Mouse (Mus musculus) midbrain, embryonic 14.5 days (tissue): ENCODE data around the gene Vps9d1. TPM values are rescaled to one million over a fixed set of nuclear protein-coding genes. Genes with fewer than 3 reads are reported as not detected.

Source experiments
- polyA plus RNA-seq: library from polyadenylated mRNA; unstranded; fragments of >200 nt; fragmentation: Nextera tagmentation; extraction: Ambion mirVana; gene quantifications from 2 replicates; pipeline ENCODE4 v1.2.1, GENCODE M21; 2014

Gene Vps9d1
- polyA plus RNA-seq, 1 experiment from 2014 or later, result 54.0 TPM

Other genes starting within 250 kb of the Vps9d1 start
- 42.4 and 46.2 TPM in 2 replicates for gene Ankrd11, start 212.1 kb downstream of the Vps9d1 start, polyA plus RNA-seq
- 42.0 and 43.6 TPM in 2 replicates for gene Spg7, start 191.4 kb downstream of the Vps9d1 start, polyA plus RNA-seq
- 843 and 877 TPM in 2 replicates for gene Rpl13, start 152.0 kb downstream of the Vps9d1 start, polyA plus RNA-seq
- gene Cpne7, start 137.0 kb downstream of the Vps9d1 start, polyA plus RNA-seq, result 1.8 and 3.7 TPM in 2 replicates
- 0.95 TPM in 1 of 2 replicates, not detected in the other for gene Sult5a1, start 96.0 kb downstream of the Vps9d1 start, polyA plus RNA-seq
- gene Dpep1, start 68.1 kb downstream of the Vps9d1 start, polyA plus RNA-seq, result not detected in 2 replicates
- gene Chmp1a, start 41.6 kb downstream of the Vps9d1 start, polyA plus RNA-seq, result 175 and 196 TPM in 2 replicates
- 5.3 and 6.9 TPM in 2 replicates for gene Spata33, start 41.5 kb downstream of the Vps9d1 start, polyA plus RNA-seq
- gene Cdk10, start 29.5 kb downstream of the Vps9d1 start, polyA plus RNA-seq, result 53.9 and 62.6 TPM in 2 replicates
- gene Spata2l, start 18.1 kb downstream of the Vps9d1 start, polyA plus RNA-seq, result 4.4 and 5.1 TPM in 2 replicates
- gene Zfp276, start 153 bp downstream of the Vps9d1 start, polyA plus RNA-seq, result 20.0 and 22.2 TPM in 2 replicates
- gene Fanca, start 64.2 kb upstream of the Vps9d1 start, polyA plus RNA-seq, result 8.0 and 9.2 TPM in 2 replicates
- 32.8 and 36.0 TPM in 2 replicates for gene Spire2, start 78.4 kb upstream of the Vps9d1 start, polyA plus RNA-seq
- gene Tcf25, start 119.4 kb upstream of the Vps9d1 start, polyA plus RNA-seq, result 254 and 294 TPM in 2 replicates
- 0.24 and 0.28 TPM in 2 replicates for gene Mc1r, start 152.8 kb upstream of the Vps9d1 start, polyA plus RNA-seq
- 2,028 and 2,035 TPM in 2 replicates for gene Tubb3, start 157.1 kb upstream of the Vps9d1 start, polyA plus RNA-seq
- gene Def8, start 169.2 kb upstream of the Vps9d1 start, polyA plus RNA-seq, result 42.0 and 48.2 TPM in 2 replicates
- 33.6 and 37.0 TPM in 2 replicates for gene Afg3l1, start 223.6 kb upstream of the Vps9d1 start, polyA plus RNA-seq